Mouse (Mus musculus) heart, postnatal 10 days (tissue): ENCODE results near the gene Gmppb. TPM values are rescaled to one million over a fixed set of nuclear protein-coding genes. Genes with fewer than 3 reads are reported as not detected.

ENCODE experiments used
- microRNA-seq, 2 experiments: library from miRNA; unstranded; fragments of <30 nt; microRNA quantifications; one replicate each; pipeline ENCODE4 v1.2.0; 2022
- total RNA-seq, 2 experiments: library from RNA; stranded (reverse); gene quantifications; 2 replicates each; pipeline ENCODE4 v1.2.3; 2021

Gmppb gene
- total RNA-seq, 2 experiments from 2014 or later = 10.7 to 14.7 TPM

Small RNA genes within 50 kb of the gene (microRNA-seq; reads per million reads assigned to microRNA genes)
- gene Mir7088 = 0 reads per million in 2 experiments

Other genes starting within 250 kb of the Gmppb start
- 10 to 100 TPM; 34.6 to 38.3 TPM for gene Rbm6, start 176.0 kb upstream of the Gmppb start, total RNA-seq
- 1 to 10 TPM; 7.6 to 9.6 TPM for gene Mon1a, start 161.1 kb upstream of the Gmppb start, total RNA-seq
- gene Mst1r, start 142.4 kb upstream of the Gmppb start, total RNA-seq = 1 to 10 TPM; 2.5 to 3.7 TPM
- gene Actl11, start 120.8 kb upstream of the Gmppb start, total RNA-seq = not detected
- gene Camkv, start 113.6 kb upstream of the Gmppb start, total RNA-seq = under 1 TPM; 0.14 to 0.37 TPM
- gene Traip, start 99.1 kb upstream of the Gmppb start, total RNA-seq = 1 to 10 TPM; 3.3 to 4.0 TPM
- 10 to 100 TPM; 13.4 to 15.7 TPM for gene Uba7, start 73.7 kb upstream of the Gmppb start, total RNA-seq
- gene Gm20661, start 66.2 kb upstream of the Gmppb start, total RNA-seq = under 1 TPM; 0.36 to 0.50 TPM
- 10 to 100 TPM; 23.3 to 28.0 TPM for gene Inka1, start 63.4 kb upstream of the Gmppb start, total RNA-seq
- gene Cdhr4, start 56.7 kb upstream of the Gmppb start, total RNA-seq = 1 to 10 TPM; 2.0 TPM
- 1 to 10 TPM in 1 of 2 experiments, not detected in 1; 1.3 TPM for gene Gm20662, start 52.9 kb upstream of the Gmppb start, total RNA-seq
- gene Ip6k1, start 46.7 kb upstream of the Gmppb start, total RNA-seq = 10 to 100 TPM; 53.4 to 55.2 TPM
- gene Amigo3, start 3.9 kb downstream of the Gmppb start, total RNA-seq = 1 to 10 TPM; 1.9 to 2.2 TPM
- not detected for gene Mst1, start 31.2 kb downstream of the Gmppb start, total RNA-seq
- gene Rnf123, start 34.1 kb downstream of the Gmppb start, total RNA-seq = 10 to 100 TPM; 62.5 to 83.1 TPM
- 10 to 100 TPM; 44.6 to 53.1 TPM for gene Apeh, start 45.4 kb downstream of the Gmppb start, total RNA-seq
- under 1 TPM; 0.05 to 0.07 TPM for gene Bsn, start 141.1 kb downstream of the Gmppb start, total RNA-seq
- 100 to 1,000 TPM; 369 to 394 TPM for gene Dag1, start 214.7 kb downstream of the Gmppb start, total RNA-seq
- 10 to 100 TPM; 20.5 to 21.8 TPM for gene Nicn1, start 241.2 kb downstream of the Gmppb start, total RNA-seq
- 1 to 10 TPM; 5.2 to 6.9 TPM for gene Amt, start 247.6 kb downstream of the Gmppb start, total RNA-seq